Mouse (Mus musculus): ENCODE data around the gene Rtbdn. TPM values are rescaled to one million over a fixed set of nuclear protein-coding genes. Genes with fewer than 3 reads are reported as not detected.

Rtbdn gene
- polyA plus RNA-seq, 1 experiment from 2014 or later: 3.3 TPM

GRCm38 (mm10) chr8:84973079-84973478, 26.3 kb downstream of the Rtbdn start:
- Histone ChIP-seq H3K4me2 (ENCODE audit: low read length) (no peak overlapping the region), H3K4me1 (ENCODE audit: control insufficient read depth, insufficient read depth, low read length) (peaks cover 48% of the 10 kb centered on the region), H3K36me3 (ENCODE audit: control insufficient read depth, insufficient read depth, low read length) (peaks cover 16% of the 10 kb centered on the region), H3K27ac (ENCODE audit: low read length) (no peak overlapping the region), H3K9me3 (replicated peaks; ENCODE audit: control insufficient read depth, low read length, poor library complexity, severe bottlenecking) (no peaks in the 10 kb centered on the region), H3K27me3 (ENCODE audit: control insufficient read depth, insufficient read depth, low read depth, low read length) (0 out of 2 replicates have a peak, but pooled peaks cover 3% of the 10 kb centered on the region), H3K4me3 (ENCODE audit: low read depth, low read length) (no peak overlapping the region), H3K9ac (ENCODE audit: low read depth, low read length) (no peak overlapping the region)
- ATAC-seq: no peak
- 89% methylated on average over 1 of the region's 1 CpGs for WGBS

- H3K27ac ChIP-seq (ENCODE audit: low read length): no peak overlapping the region
- 0 out of 2 replicates have a peak, but pooled peaks cover 3% of the 10 kb centered on the region for H3K27me3 ChIP-seq (ENCODE audit: control insufficient read depth, insufficient read depth, low read depth, low read length)
- peaks cover 16% of the 10 kb centered on the region for H3K36me3 ChIP-seq (ENCODE audit: control insufficient read depth, insufficient read depth, low read length)
- 0 out of 2 replicates have a peak, but pooled peaks have one; percentile 3 for ATAC-seq
- no peaks in the 10 kb centered on the region for H3K9me3 ChIP-seq (replicated peaks; ENCODE audit: control insufficient read depth, low read length, poor library complexity, severe bottlenecking)
- H3K4me2 ChIP-seq (ENCODE audit: low read length): no peak overlapping the region
- H3K4me1 ChIP-seq (ENCODE audit: control insufficient read depth, insufficient read depth, low read length): peaks cover 48% of the 10 kb centered on the region
- H3K4me3 ChIP-seq (ENCODE audit: low read depth, low read length): no peak overlapping the region
- whole genome bisulfite sequencing: 61% methylated on average over 4 of the region's 4 CpGs
- H3K9ac ChIP-seq (ENCODE audit: low read depth, low read length): no peak overlapping the region
These were observed 27.2 kb downstream of the Rtbdn start for GRCm38 (mm10) chr8:84973803-84974542.

GRCm38 (mm10) chr8:84974543-84975142, 27.9 kb downstream of the Rtbdn start:
- H3K4me1 ChIP-seq (ENCODE audit: control insufficient read depth, insufficient read depth, low read length): peaks cover 54% of the 10 kb centered on the region
- no peak for ATAC-seq
- H3K4me2 ChIP-seq (ENCODE audit: low read length): no peak overlapping the region
- H3K9me3 ChIP-seq (replicated peaks; ENCODE audit: control insufficient read depth, low read length, poor library complexity, severe bottlenecking): no peaks in the 10 kb centered on the region
- H3K4me3 ChIP-seq (ENCODE audit: low read depth, low read length): no peak overlapping the region
- 0 out of 2 replicates have a peak, but pooled peaks cover 3% of the 10 kb centered on the region for H3K27me3 ChIP-seq (ENCODE audit: control insufficient read depth, insufficient read depth, low read depth, low read length)
- no peak overlapping the region for H3K27ac ChIP-seq (ENCODE audit: low read length)
- H3K36me3 ChIP-seq (ENCODE audit: control insufficient read depth, insufficient read depth, low read length): peaks cover 16% of the 10 kb centered on the region
- H3K9ac ChIP-seq (ENCODE audit: low read depth, low read length): no peak overlapping the region
- WGBS: 81% methylated on average over 8 of the region's 8 CpGs

- Histone ChIP-seq H3K4me1 (ENCODE audit: control insufficient read depth, insufficient read depth, low read length) (peaks cover 59% of the 10 kb centered on the region), H3K9me3 (replicated peaks; ENCODE audit: control insufficient read depth, low read length, poor library complexity, severe bottlenecking) (no peaks in the 10 kb centered on the region), H3K9ac (ENCODE audit: low read depth, low read length) (no peak overlapping the region), H3K4me2 (ENCODE audit: low read length) (peak overlapping the region; percentile 100; the same call in 1 of the 2 replicates), H3K4me3 (ENCODE audit: low read depth, low read length) (no peak overlapping the region), H3K27me3 (ENCODE audit: control insufficient read depth, insufficient read depth, low read depth, low read length) (0 out of 2 replicates have a peak, but pooled peaks cover 3% of the 10 kb centered on the region), H3K36me3 (ENCODE audit: control insufficient read depth, insufficient read depth, low read length) (peaks cover 16% of the 10 kb centered on the region), H3K27ac (ENCODE audit: low read length) (no peak overlapping the region)
- 31% methylated on average over 7 of the region's 7 CpGs for WGBS
- no peak for ATAC-seq
These were observed 28.6 kb downstream of the Rtbdn start for GRCm38 (mm10) chr8:84975434-84975833.

- H3K27ac ChIP-seq (ENCODE audit: low read length): no peak overlapping the region; the same call in 1 of the 2 replicates
- 0 out of 2 replicates have a peak, but pooled peaks cover 3% of the 10 kb centered on the region for H3K27me3 ChIP-seq (ENCODE audit: control insufficient read depth, insufficient read depth, low read depth, low read length)
- H3K9ac ChIP-seq (ENCODE audit: low read depth, low read length): peak overlapping the region; percentile 64
- peaks cover 59% of the 10 kb centered on the region for H3K4me1 ChIP-seq (ENCODE audit: control insufficient read depth, insufficient read depth, low read length)
- WGBS: under 1% methylated on average over 57 of the region's 61 CpGs
- H3K4me2 ChIP-seq (ENCODE audit: low read length): peak overlapping the region; percentile 100
- ATAC-seq: peak; percentile 67
- peaks cover 16% of the 10 kb centered on the region for H3K36me3 ChIP-seq (ENCODE audit: control insufficient read depth, insufficient read depth, low read length)
- peak overlapping the region; percentile 59 for H3K4me3 ChIP-seq (ENCODE audit: low read depth, low read length)
- H3K9me3 ChIP-seq (replicated peaks; ENCODE audit: control insufficient read depth, low read length, poor library complexity, severe bottlenecking): no peaks in the 10 kb centered on the region
These were observed 29.4 kb downstream of the Rtbdn start for GRCm38 (mm10) chr8:84976031-84976762.

- Histone ChIP-seq H3K27me3 (ENCODE audit: control insufficient read depth, insufficient read depth, low read depth, low read length) (0 out of 2 replicates have a peak, but pooled peaks cover 3% of the 10 kb centered on the region), H3K9ac (ENCODE audit: low read depth, low read length) (peak overlapping the region; percentile 64), H3K4me3 (ENCODE audit: low read depth, low read length) (peak overlapping the region; percentile 59), H3K36me3 (ENCODE audit: control insufficient read depth, insufficient read depth, low read length) (peaks cover 11% of the 10 kb centered on the region), H3K9me3 (replicated peaks; ENCODE audit: control insufficient read depth, low read length, poor library complexity, severe bottlenecking) (no peaks in the 10 kb centered on the region), H3K4me1 (ENCODE audit: control insufficient read depth, insufficient read depth, low read length) (peaks cover 58% of the 10 kb centered on the region), H3K4me2 (ENCODE audit: low read length) (peak overlapping the region; percentile 100), H3K27ac (ENCODE audit: low read length) (no peak overlapping the region)
- no peak for ATAC-seq
- WGBS: 2% methylated on average over 24 of the region's 25 CpGs
These were observed 30.1 kb downstream of the Rtbdn start for GRCm38 (mm10) chr8:84976763-84977434.

- H3K4me3 ChIP-seq (ENCODE audit: low read depth, low read length): peak overlapping the region; percentile 59
- no peaks in the 10 kb centered on the region for H3K9me3 ChIP-seq (replicated peaks; ENCODE audit: control insufficient read depth, low read length, poor library complexity, severe bottlenecking)
- ATAC-seq: no peak
- H3K27ac ChIP-seq (ENCODE audit: low read length): no peak overlapping the region
- H3K9ac ChIP-seq (ENCODE audit: low read depth, low read length): peak overlapping the region; percentile 69
- H3K36me3 ChIP-seq (ENCODE audit: control insufficient read depth, insufficient read depth, low read length): peaks cover 7% of the 10 kb centered on the region
- 0 out of 2 replicates have a peak, but pooled peaks cover 3% of the 10 kb centered on the region for H3K27me3 ChIP-seq (ENCODE audit: control insufficient read depth, insufficient read depth, low read depth, low read length)
- H3K4me2 ChIP-seq (ENCODE audit: low read length): peak overlapping the region; percentile 100
- H3K4me1 ChIP-seq (ENCODE audit: control insufficient read depth, insufficient read depth, low read length): peaks cover 58% of the 10 kb centered on the region
- under 1% methylated on average over 69 of the region's 70 CpGs for WGBS
These were observed 30.9 kb downstream of the Rtbdn start for GRCm38 (mm10) chr8:84977435-84978247.
